Mouse (Mus musculus) lung, embryonic 15.5 days (tissue): Measurements from ENCODE around the gene Tmed10. TPM values are rescaled to one million over a fixed set of nuclear protein-coding genes. Genes with fewer than 3 reads are reported as not detected.

Experiments used
- ATAC-seq: fragments of 200-750 bp; cut with Nextera tagmentation; 2 replicates; pipeline ENCODE4 v1.8.0; 2017; ENCODE audit warnings: moderate number of reproducible peaks, borderline replicate concordance; ENCODE audit not compliant: low FRiP score, low TSS enrichment; ENCODE audit errors: extremely low read depth
- H3K27ac ChIP-seq: fragments of 300-500 bp; sonication (generic); 2 replicates; pipeline ENCODE4 v1.5.1; 2015; ENCODE audit warnings: moderate library complexity, mild to moderate bottlenecking, inconsistent platforms
- H3K27me3 ChIP-seq: fragments of 300-500 bp; sonication (generic); 2 replicates; pipeline ENCODE4 v1.6.1; 2015; ENCODE audit warnings: inconsistent platforms
- H3K36me3 ChIP-seq: fragments of 300-500 bp; sonication (generic); 2 replicates; pipeline ENCODE4 v1.6.1; 2015; ENCODE audit warnings: inconsistent platforms
- H3K4me1 ChIP-seq: fragments of 300-500 bp; sonication (generic); 2 replicates; pipeline ENCODE4 v1.6.1; 2015; ENCODE audit warnings: inconsistent platforms
- H3K4me2 ChIP-seq: fragments of 300-500 bp; sonication (generic); 2 replicates; pipeline ENCODE4 v1.6.1; 2015; ENCODE audit warnings: inconsistent platforms, mild to moderate bottlenecking, moderate library complexity
- H3K4me3 ChIP-seq: fragments of 300-500 bp; sonication (generic); 2 replicates; pipeline ENCODE4 v1.5.1; 2015; ENCODE audit warnings: mild to moderate bottlenecking, inconsistent platforms
- H3K9ac ChIP-seq: fragments of 300-500 bp; sonication (generic); 2 replicates; pipeline ENCODE4 v1.6.1; 2015; ENCODE audit warnings: inconsistent platforms
- H3K9me3 ChIP-seq: fragments of 300-500 bp; sonication (generic); 2 replicates; pipeline ENCODE4 v1.6.1; 2016; ENCODE audit warnings: inconsistent platforms
- WGBS: fragments of 180-500 bp; shearing (Covaris S2); methylation state at CpG from one replicate; pipeline ENCODE4 v1.1.7; 2015; 5-methylcytosine and 5-hydroxymethylcytosine counted together
- polyA plus RNA-seq: library from polyadenylated mRNA; unstranded; fragments of >200 nt; fragmentation: Nextera tagmentation; extraction: Ambion mirVana; gene quantifications from 2 replicates; pipeline ENCODE4 v1.2.1, GENCODE M21; 2015

Tmed10 gene
- polyA plus RNA-seq, 1 experiment from 2014 or later = 334 TPM

GRCm38 (mm10) chr12:85391148-85391547 is 16.5 kb upstream of the Tmed10 start:
- H3K4me2 ChIP-seq = no peak overlapping the region
- H3K9me3 ChIP-seq = no peaks in the 10 kb centered on the region
- peaks cover 25% of the 10 kb centered on the region for H3K4me1 ChIP-seq
- 91% methylated on average over 7 of the region's 7 CpGs for WGBS
- H3K27ac ChIP-seq = no peak overlapping the region
- H3K27me3 ChIP-seq = 0 out of 2 replicates have a peak, but pooled peaks cover 9% of the 10 kb centered on the region
- ATAC-seq = no peak
- no peak overlapping the region for H3K4me3 ChIP-seq
- H3K36me3 ChIP-seq = no peaks in the 10 kb centered on the region
- no peak overlapping the region for H3K9ac ChIP-seq

- H3K4me1 ChIP-seq = peaks cover 23% of the 10 kb centered on the region
- no peak overlapping the region for H3K27ac ChIP-seq
- H3K4me3 ChIP-seq = no peak overlapping the region
- no peak overlapping the region for H3K4me2 ChIP-seq
- WGBS = 43% methylated on average over 15 of the region's 15 CpGs
- ATAC-seq = peak; percentile 73
- 0 out of 2 replicates have a peak, but pooled peaks cover 9% of the 10 kb centered on the region for H3K27me3 ChIP-seq
- H3K9ac ChIP-seq = no peak overlapping the region
- no peaks in the 10 kb centered on the region for H3K36me3 ChIP-seq
- no peaks in the 10 kb centered on the region for H3K9me3 ChIP-seq
These were observed 14.8 kb upstream of the Tmed10 start for GRCm38 (mm10) chr12:85389204-85390185.

- no peak for ATAC-seq
- WGBS = 36% methylated on average over 5 of the region's 5 CpGs
- Histone ChIP-seq H3K9ac (no peak overlapping the region), H3K9me3 (no peaks in the 10 kb centered on the region), H3K27ac (no peak overlapping the region), H3K36me3 (no peaks in the 10 kb centered on the region), H3K27me3 (0 out of 2 replicates have a peak, but pooled peaks cover 9% of the 10 kb centered on the region), H3K4me3 (no peak overlapping the region), H3K4me1 (peaks cover 20% of the 10 kb centered on the region), H3K4me2 (no peak overlapping the region)
These were observed 11.3 kb upstream of the Tmed10 start for GRCm38 (mm10) chr12:85385995-85386375.

- no peak for ATAC-seq
These were observed 10.8 kb upstream of the Tmed10 start for GRCm38 (mm10) chr12:85385329-85385994.

GRCm38 (mm10) chr12:85382761-85383680 is 8.4 kb upstream of the Tmed10 start:
- no peaks in the 10 kb centered on the region for H3K9me3 ChIP-seq
- no peaks in the 10 kb centered on the region for H3K36me3 ChIP-seq
- no peak overlapping the region for H3K9ac ChIP-seq
- H3K27ac ChIP-seq = no peak overlapping the region
- H3K27me3 ChIP-seq = 0 out of 2 replicates have a peak, but pooled peaks cover 9% of the 10 kb centered on the region
- 44% methylated on average over 14 of the region's 14 CpGs for WGBS
- no peak overlapping the region for H3K4me3 ChIP-seq
- no peak overlapping the region for H3K4me2 ChIP-seq
- no peak for ATAC-seq
- H3K4me1 ChIP-seq = peaks cover 20% of the 10 kb centered on the region

More at GRCm38 (mm10) chr12:85385329-85385994, 10.8 kb upstream of the Tmed10 start:
- Histone ChIP-seq H3K9me3 (no peaks in the 10 kb centered on the region), H3K9ac (no peak overlapping the region), H3K27ac (no peak overlapping the region), H3K36me3 (no peaks in the 10 kb centered on the region), H3K4me3 (no peak overlapping the region), H3K4me2 (no peak overlapping the region), H3K4me1 (peaks cover 20% of the 10 kb centered on the region), H3K27me3 (0 out of 2 replicates have a peak, but pooled peaks cover 9% of the 10 kb centered on the region)
- 60% methylated on average over 10 of the region's 10 CpGs for WGBS

GRCm38 (mm10) chr12:85381570-85381969 is 6.9 kb upstream of the Tmed10 start:
- Histone ChIP-seq H3K9ac (no peak overlapping the region), H3K27ac (no peak overlapping the region), H3K4me1 (peaks cover 20% of the 10 kb centered on the region), H3K36me3 (no peaks in the 10 kb centered on the region), H3K4me3 (no peak overlapping the region), H3K9me3 (no peaks in the 10 kb centered on the region), H3K4me2 (no peak overlapping the region), H3K27me3 (0 out of 2 replicates have a peak, but pooled peaks cover 2% of the 10 kb centered on the region)
- WGBS = 66% methylated on average over 6 of the region's 6 CpGs
- ATAC-seq = no peak

GRCm38 (mm10) chr12:85380942-85381341 is 6.3 kb upstream of the Tmed10 start:
- Histone ChIP-seq H3K4me1 (peaks cover 20% of the 10 kb centered on the region), H3K27ac (no peak overlapping the region), H3K9me3 (no peaks in the 10 kb centered on the region), H3K4me2 (no peak overlapping the region), H3K9ac (no peak overlapping the region), H3K36me3 (no peaks in the 10 kb centered on the region), H3K4me3 (no peak overlapping the region), H3K27me3 (no peaks in the 10 kb centered on the region)
- ATAC-seq = no peak
- 80% methylated on average over 7 of the region's 7 CpGs for WGBS

- 50% methylated on average over 1 of the region's 1 CpGs for WGBS
These were observed 5.7 kb upstream of the Tmed10 start for GRCm38 (mm10) chr12:85380308-85380707.

GRCm38 (mm10) chr12:85378271-85378670 is 3.6 kb upstream of the Tmed10 start:
- H3K9ac ChIP-seq = no peak overlapping the region
- 88% methylated on average over 2 of the region's 2 CpGs for WGBS
- H3K4me2 ChIP-seq = no peak overlapping the region
- ATAC-seq = no peak
- no peaks in the 10 kb centered on the region for H3K36me3 ChIP-seq
- no peaks in the 10 kb centered on the region for H3K9me3 ChIP-seq
- H3K27ac ChIP-seq = no peak overlapping the region
- no peaks in the 10 kb centered on the region for H3K27me3 ChIP-seq
- peaks cover 25% of the 10 kb centered on the region for H3K4me1 ChIP-seq
- H3K4me3 ChIP-seq = no peak overlapping the region

More at GRCm38 (mm10) chr12:85380308-85380707, 5.7 kb upstream of the Tmed10 start:
- H3K27ac ChIP-seq = peak overlapping the region; percentile 34; the same call in 1 of the 2 replicates
- no peak for ATAC-seq
- H3K36me3 ChIP-seq = no peaks in the 10 kb centered on the region
- H3K9ac ChIP-seq = no peak overlapping the region
- H3K27me3 ChIP-seq = no peaks in the 10 kb centered on the region
- H3K4me2 ChIP-seq = no peak overlapping the region
- no peaks in the 10 kb centered on the region for H3K9me3 ChIP-seq
- H3K4me1 ChIP-seq = peaks cover 20% of the 10 kb centered on the region
- H3K4me3 ChIP-seq = no peak overlapping the region

GRCm38 (mm10) chr12:85373591-85374560 is 771 bp downstream of the Tmed10 start:
- ATAC-seq = peak; percentile 82
- Histone ChIP-seq H3K27me3 (no peaks in the 10 kb centered on the region), H3K36me3 (no peaks in the 10 kb centered on the region), H3K4me3 (peak overlapping the region; percentile 78), H3K4me2 (peak overlapping the region; percentile 68), H3K27ac (peak overlapping the region; percentile 85), H3K9ac (peak overlapping the region; percentile 79), H3K9me3 (no peaks in the 10 kb centered on the region), H3K4me1 (peaks cover 17% of the 10 kb centered on the region)
- WGBS = under 1% methylated on average over 50 of the region's 53 CpGs
